Mouse (Mus musculus) stomach, postnatal 0 days (tissue): ENCODE results near the gene Pdhx.

ENCODE experiments used
- CTCF ChIP-seq: IDR thresholded peaks from 2 replicates; pipeline ENCODE4 v1.5.1; 2016; ENCODE audit warnings: antibody characterized with exemption, low read depth, mild to moderate bottlenecking, moderate library complexity
- EP300 ChIP-seq: optimal IDR thresholded peaks from 2 replicates; pipeline ENCODE3; 2016; ENCODE audit warnings: antibody characterized with exemption

DNA sequence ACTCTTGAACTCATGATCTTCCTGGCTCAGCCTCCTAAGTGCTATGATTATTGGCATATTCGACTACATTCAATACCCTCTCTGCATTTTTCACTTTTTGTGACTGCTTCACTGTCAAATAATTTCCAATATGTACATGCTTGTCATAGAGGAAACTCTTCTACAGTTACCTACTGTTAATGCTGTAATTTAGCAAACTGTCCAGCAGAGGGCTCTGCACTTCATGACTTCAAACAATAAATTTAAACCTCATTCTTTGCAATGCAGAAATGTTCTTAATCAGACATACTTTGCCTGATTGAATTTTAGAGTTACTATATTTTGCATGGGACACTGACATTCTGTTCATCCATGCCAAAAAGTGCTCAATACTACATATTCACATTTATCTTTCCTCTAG is 13.1 kb upstream of the Pdhx start:
- TF ChIP-seq CTCF (peak; percentile 88), EP300 (no peak)
